Mouse (Mus musculus): Measurements from ENCODE around the gene Zbtb37. TPM values are rescaled to one million over a fixed set of nuclear protein-coding genes. Genes with fewer than 3 reads are reported as not detected.
A peak's percentile ranks its signal among the peaks of the same experiment; 100 is the strongest.

Gene Zbtb37
- total and polyA plus RNA-seq, 2 experiments from 2014 or later, result 5.0 to 5.6 TPM

GRCm38 (mm10) chr1:161036411-161036841 lies 1.8 kb upstream of the Zbtb37 start:
- 0% methylated on average over 5 of the region's 5 CpGs for WGBS
- H3K4me1 ChIP-seq (ENCODE audit: control insufficient read depth, insufficient read depth), result peaks cover 14% of the 10 kb centered on the region
- H3K4me2 ChIP-seq (ENCODE audit: low read depth, low read length), result peak overlapping the region; percentile 81
- H3K36me3 ChIP-seq (replicated peaks; ENCODE audit: control insufficient read depth, insufficient read depth, low read length), result peaks cover 34% of the 10 kb centered on the region
- no peak for ATAC-seq (ENCODE audit: insufficient read depth, low read depth)
- no peak for TF ChIP-seq CTCF (IDR thresholded peaks at IDR 0.05; ENCODE audit: low read depth)
- DNase-seq (ENCODE audit: low spot score), result no peak
- no peaks in the 10 kb centered on the region for H3K9me3 ChIP-seq (replicated peaks; ENCODE audit: control insufficient read depth, low read length)
- no peaks in the 10 kb centered on the region for H3K27me3 ChIP-seq (ENCODE audit: control insufficient read depth, insufficient read depth, low read length)
- H3K27ac ChIP-seq (ENCODE audit: low read depth), result peak overlapping the region; percentile 94
- peak overlapping the region; percentile 83 for H3K4me3 ChIP-seq (ENCODE audit: low read depth, low read length)
- peak overlapping the region; percentile 84 for H3K9ac ChIP-seq (replicated peaks; ENCODE audit: low read depth, low read length)

GRCm38 (mm10) chr1:161035786-161036404 lies 1.2 kb upstream of the Zbtb37 start:
- no peaks in the 10 kb centered on the region for H3K27me3 ChIP-seq (ENCODE audit: control insufficient read depth, insufficient read depth, low read length)
- peak overlapping the region; percentile 84 for H3K9ac ChIP-seq (replicated peaks; ENCODE audit: low read depth, low read length)
- peak overlapping the region; percentile 83 for H3K4me3 ChIP-seq (ENCODE audit: low read depth, low read length)
- H3K4me1 ChIP-seq (ENCODE audit: control insufficient read depth, insufficient read depth), result peaks cover 14% of the 10 kb centered on the region
- peaks cover 39% of the 10 kb centered on the region for H3K36me3 ChIP-seq (replicated peaks; ENCODE audit: control insufficient read depth, insufficient read depth, low read length)
- DNase-seq (ENCODE audit: low spot score), result no peak
- H3K27ac ChIP-seq (ENCODE audit: low read depth), result peak overlapping the region; percentile 94
- peak overlapping the region; percentile 81 for H3K4me2 ChIP-seq (ENCODE audit: low read depth, low read length)
- WGBS, result under 1% methylated on average over 6 of the region's 6 CpGs
- TF ChIP-seq EP300 (IDR thresholded peaks at IDR 0.05; ENCODE audit: low read depth) (no peak), CTCF (IDR thresholded peaks at IDR 0.05; ENCODE audit: low read depth) (no peak)
- ATAC-seq (ENCODE audit: insufficient read depth, low read depth), result no peak
- H3K9me3 ChIP-seq (replicated peaks; ENCODE audit: control insufficient read depth, low read length), result no peaks in the 10 kb centered on the region

DNA sequence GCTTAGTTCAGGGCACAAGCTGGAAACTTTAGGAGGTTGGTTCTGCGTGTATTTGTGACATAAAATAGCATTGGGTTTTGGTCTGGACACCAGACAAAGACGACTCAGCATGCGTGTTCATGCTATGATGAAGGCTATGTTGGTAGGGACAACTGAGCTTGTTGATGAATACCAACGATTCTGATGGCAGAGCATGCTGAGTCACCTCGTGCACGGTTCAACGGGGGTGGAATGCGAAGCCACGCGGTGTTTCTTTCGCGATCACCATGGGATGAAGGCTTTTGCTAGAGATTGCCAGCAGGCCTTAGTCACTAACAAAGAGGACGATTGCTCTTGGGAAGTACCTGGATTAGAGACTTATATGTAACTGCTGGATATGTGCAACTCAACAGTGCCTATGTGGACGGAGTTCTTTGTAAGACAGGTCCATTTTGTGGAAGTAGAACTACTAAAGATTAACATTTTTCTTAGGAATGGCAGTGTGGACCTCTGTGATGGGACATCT lies 684 bp upstream of the Zbtb37 start:
- H3K27me3 ChIP-seq (ENCODE audit: control insufficient read depth, insufficient read depth, low read length), result no peaks in the 10 kb centered on the region
- TF ChIP-seq CTCF (IDR thresholded peaks at IDR 0.05; ENCODE audit: low read depth), result no peak
- TF ChIP-seq EP300 (IDR thresholded peaks at IDR 0.05; ENCODE audit: low read depth), result peak; percentile 7; the same call in 1 of the 2 replicates
- WGBS, result 0% methylated on average over 14 of the region's 14 CpGs
- peak overlapping the region; percentile 81 for H3K4me2 ChIP-seq (ENCODE audit: low read depth, low read length)
- H3K27ac ChIP-seq (ENCODE audit: low read depth), result peak overlapping the region; percentile 94
- H3K9me3 ChIP-seq (replicated peaks; ENCODE audit: control insufficient read depth, low read length), result no peaks in the 10 kb centered on the region
- H3K4me1 ChIP-seq (ENCODE audit: control insufficient read depth, insufficient read depth), result peaks cover 14% of the 10 kb centered on the region
- DNase-seq (ENCODE audit: low spot score), result peak; percentile 45
- H3K4me3 ChIP-seq (ENCODE audit: low read depth, low read length), result peak overlapping the region; percentile 83
- peak overlapping the region; percentile 84 for H3K9ac ChIP-seq (replicated peaks; ENCODE audit: low read depth, low read length)
- peak; percentile 39 for ATAC-seq (ENCODE audit: insufficient read depth, low read depth)
- H3K36me3 ChIP-seq (replicated peaks; ENCODE audit: control insufficient read depth, insufficient read depth, low read length), result peaks cover 40% of the 10 kb centered on the region

DNA sequence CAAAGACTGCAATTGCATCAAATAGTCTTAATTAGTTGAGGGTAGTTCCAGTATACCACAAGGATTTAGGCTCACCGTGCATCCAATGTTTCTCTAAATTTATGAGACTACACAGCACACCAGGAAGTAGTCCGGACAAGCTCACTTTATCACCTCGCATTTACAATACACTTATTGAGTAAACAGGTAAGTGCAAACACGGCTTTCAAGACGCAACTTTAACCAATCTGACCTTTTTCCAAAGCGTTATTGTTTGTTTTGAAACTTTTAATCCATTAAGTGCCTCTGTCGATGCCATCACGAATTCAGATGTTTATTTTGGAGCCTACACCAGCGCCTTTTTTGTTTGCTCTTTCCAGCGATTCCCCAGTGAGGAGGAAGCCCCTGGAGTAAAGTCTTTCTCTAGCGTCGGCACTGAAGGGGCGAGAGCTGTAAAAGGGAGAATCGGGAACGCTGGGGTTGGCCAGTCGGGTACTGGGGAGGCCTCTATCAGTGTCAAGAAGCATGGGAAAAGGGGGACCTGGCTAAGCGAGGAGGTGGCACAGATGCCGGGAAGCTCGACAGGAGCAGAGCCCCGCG lies 704 bp downstream of the Zbtb37 start:
- Histone ChIP-seq H3K9me3 (replicated peaks; ENCODE audit: control insufficient read depth, low read length) (no peaks in the 10 kb centered on the region), H3K36me3 (replicated peaks; ENCODE audit: control insufficient read depth, insufficient read depth, low read length) (peaks cover 52% of the 10 kb centered on the region), H3K27ac (ENCODE audit: low read depth) (peak overlapping the region; percentile 94), H3K4me3 (ENCODE audit: low read depth, low read length) (peak overlapping the region; percentile 83), H3K9ac (replicated peaks; ENCODE audit: low read depth, low read length) (peak overlapping the region; percentile 84), H3K4me2 (ENCODE audit: low read depth, low read length) (peak overlapping the region; percentile 81), H3K4me1 (ENCODE audit: control insufficient read depth, insufficient read depth) (peaks cover 14% of the 10 kb centered on the region), H3K27me3 (ENCODE audit: control insufficient read depth, insufficient read depth, low read length) (no peaks in the 10 kb centered on the region)
- ATAC-seq (ENCODE audit: insufficient read depth, low read depth) (no peak), DNase-seq (ENCODE audit: low spot score) (no peak)
- no peak for TF ChIP-seq CTCF (IDR thresholded peaks at IDR 0.05; ENCODE audit: low read depth)
- no peak for TF ChIP-seq EP300 (IDR thresholded peaks at IDR 0.05; ENCODE audit: low read depth)
- under 1% methylated on average over 21 of the region's 21 CpGs for WGBS

DNA sequence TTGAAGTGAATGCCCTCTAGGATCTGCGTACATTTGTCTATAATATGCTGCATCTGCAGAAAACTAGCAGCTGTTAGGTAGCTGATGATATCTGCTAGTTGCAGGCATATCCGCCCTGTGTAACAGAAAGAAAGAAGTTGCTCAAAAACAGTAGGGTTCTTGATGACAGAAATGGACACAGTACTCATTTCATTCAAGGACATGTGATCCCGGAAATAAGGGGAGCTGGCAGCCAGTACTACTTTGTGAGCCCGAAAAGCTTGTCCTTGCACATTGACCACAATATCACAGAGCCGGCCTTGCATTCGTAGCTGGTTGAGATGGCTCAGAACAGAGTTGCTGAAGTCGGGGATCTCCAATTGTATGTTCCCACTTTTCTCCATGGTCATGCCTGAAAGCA lies 2.3 kb downstream of the Zbtb37 start:
- ATAC-seq (ENCODE audit: insufficient read depth, low read depth), result no peak
- WGBS, result 90% methylated on average over 7 of the region's 7 CpGs

More for the DNA sequence above, 2.3 kb downstream of the Zbtb37 start:
- H3K4me1 ChIP-seq (ENCODE audit: control insufficient read depth, insufficient read depth), result peaks cover 10% of the 10 kb centered on the region
- H3K4me3 ChIP-seq (ENCODE audit: low read depth, low read length), result no peak overlapping the region
- no peak for TF ChIP-seq EP300 (IDR thresholded peaks at IDR 0.05; ENCODE audit: low read depth)
- no peak for TF ChIP-seq CTCF (IDR thresholded peaks at IDR 0.05; ENCODE audit: low read depth)
- DNase-seq (ENCODE audit: low spot score), result no peak
- no peaks in the 10 kb centered on the region for H3K9me3 ChIP-seq (replicated peaks; ENCODE audit: control insufficient read depth, low read length)
- H3K27ac ChIP-seq (ENCODE audit: low read depth), result no peak overlapping the region
- no peaks in the 10 kb centered on the region for H3K27me3 ChIP-seq (ENCODE audit: control insufficient read depth, insufficient read depth, low read length)
- no peak overlapping the region for H3K9ac ChIP-seq (replicated peaks; ENCODE audit: low read depth, low read length)
- H3K4me2 ChIP-seq (ENCODE audit: low read depth, low read length), result no peak overlapping the region
- H3K36me3 ChIP-seq (replicated peaks; ENCODE audit: control insufficient read depth, insufficient read depth, low read length), result peaks cover 41% of the 10 kb centered on the region
